8 mouse cellular contexts compared by ENCODE assay signal in the genomic region with DNA sequence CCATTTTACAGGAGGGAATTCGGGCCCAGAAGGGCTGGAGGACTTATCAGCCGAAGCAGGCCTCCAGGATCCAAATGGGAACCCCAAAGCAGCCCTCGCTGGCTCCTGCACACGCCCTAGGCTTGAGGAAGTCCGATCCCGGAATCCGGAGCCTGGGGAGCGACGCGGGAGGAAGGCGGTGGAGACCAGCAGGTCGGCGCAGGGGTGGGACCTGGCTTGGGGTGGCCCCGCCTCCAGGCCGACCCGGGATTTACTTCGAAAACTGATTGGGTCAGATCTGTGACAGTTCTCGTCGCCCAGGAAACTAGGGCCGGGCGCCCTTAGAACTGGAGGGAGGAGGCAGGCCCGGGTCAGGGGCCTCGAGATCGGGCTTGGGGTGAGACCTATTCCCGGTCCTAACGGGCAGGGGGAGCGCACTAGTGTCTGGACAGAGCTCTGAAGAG. TPM values are rescaled to one million over a fixed set of nuclear protein-coding genes. Genes with fewer than 3 reads are reported as not detected.
A peak's percentile ranks its signal among the peaks of the same experiment; 100 is the strongest.
DNase-seq lines count a peak whose midpoint lies in the region; ATAC-seq and TF ChIP-seq lines count a peak whose summit lies in the region.

A gene (minus strand): TSS at position 232 of the 443 bp plus-strand sequence.

- peaks cover 16% of the 10 kb centered on the region for H3K36me3 ChIP-seq in heart, embryonic 10.5 days
- no peaks in the 10 kb centered on the region for H3K36me3 ChIP-seq in kidney, embryonic 16.5 days (ENCODE audit: insufficient read depth, low read length)
- no peaks in the 10 kb centered on the region for H3K36me3 ChIP-seq in liver, adult 2 months (ENCODE audit: control insufficient read depth, insufficient read depth, low read length)
- H3K36me3 ChIP-seq in myocyte (ENCODE audit: control insufficient read depth, insufficient read depth) = no peaks in the 10 kb centered on the region
- no peaks in the 10 kb centered on the region for H3K36me3 ChIP-seq in splenic B cell, adult 2 months (ENCODE audit: control insufficient read depth, insufficient read depth, low read length, poor library complexity, severe bottlenecking)

- H3K4me1 ChIP-seq in bone marrow macrophage, adult 2 months (ENCODE audit: control insufficient read depth, insufficient read depth, low read length) = peaks cover 15% of the 10 kb centered on the region
- peaks cover 5% of the 10 kb centered on the region; the same call in 1 of the 2 replicates for H3K4me1 ChIP-seq in embryonic fibroblast, embryonic 13.5 days (ENCODE audit: control insufficient read depth, insufficient read depth, low read length)
- H3K4me1 ChIP-seq in heart, embryonic 10.5 days = peaks cover 39% of the 10 kb centered on the region
- H3K4me1 ChIP-seq in kidney, embryonic 16.5 days (ENCODE audit: insufficient read depth, low read length) = peaks cover 28% of the 10 kb centered on the region
- peaks cover 23% of the 10 kb centered on the region for H3K4me1 ChIP-seq in liver, adult 2 months (ENCODE audit: control insufficient read depth, insufficient read depth, low read length)

- H3K27ac ChIP-seq in bone marrow macrophage, adult 2 months (ENCODE audit: insufficient read depth, low read depth, low read length) = peak within 1 kb of the TSS; percentile 97
- H3K27ac ChIP-seq in embryonic fibroblast, embryonic 13.5 days (ENCODE audit: insufficient read depth, low read length) = peak within 1 kb of the TSS; percentile 83
- H3K27ac ChIP-seq in heart, embryonic 10.5 days = peak within 1 kb of the TSS; percentile 96
- H3K27ac ChIP-seq in kidney, embryonic 16.5 days (ENCODE audit: low read length) = peak within 1 kb of the TSS; percentile 97
- peak within 1 kb of the TSS; percentile 88 for H3K27ac ChIP-seq in liver, adult 2 months (replicated peaks; ENCODE audit: insufficient read depth, low read depth, low read length)

- H3K9ac ChIP-seq in kidney, embryonic 16.5 days (replicated peaks; ENCODE audit: low read length) = peak within 1 kb of the TSS; percentile 96
- H3K9ac ChIP-seq in liver, adult 2 months (ENCODE audit: low read depth, low read length) = peak within 1 kb of the TSS; percentile 91

- H3K4me3 ChIP-seq in bone marrow macrophage, adult 2 months (ENCODE audit: insufficient read depth, low read length) = peak within 1 kb of the TSS; percentile 92
- peak within 1 kb of the TSS; percentile 70 for H3K4me3 ChIP-seq in embryonic fibroblast, embryonic 13.5 days (ENCODE audit: insufficient read depth, low read length)
- peak within 1 kb of the TSS; percentile 88 for H3K4me3 ChIP-seq in heart, embryonic 10.5 days
- H3K4me3 ChIP-seq in kidney, embryonic 16.5 days (ENCODE audit: low read length) = peak within 1 kb of the TSS; percentile 87
- H3K4me3 ChIP-seq in liver, adult 2 months (ENCODE audit: insufficient read depth, low read depth, low read length) = peak within 1 kb of the TSS; percentile 85
- H3K4me3 ChIP-seq in myocyte = peak within 1 kb of the TSS; percentile 98

- ATAC-seq in kidney, embryonic 16.5 days (ENCODE audit: low FRiP score, low TSS enrichment) = peak; percentile 92

- TF ChIP-seq POLR2A in bone marrow macrophage, adult 2 months (IDR thresholded peaks at IDR 0.05; ENCODE audit: borderline replicate concordance, low read depth, low read length) = 0 out of 2 replicates have a peak, but pooled peaks have one; percentile 25
- peak; percentile 80 for TF ChIP-seq POLR2A in embryonic fibroblast, embryonic 13.5 days (IDR thresholded peaks at IDR 0.05; ENCODE audit: low read depth, low read length)
- peak; percentile 80; the same call in 1 of the 2 replicates for TF ChIP-seq POLR2A in liver, adult 2 months (IDR thresholded peaks at IDR 0.05; ENCODE audit: extremely low read depth, insufficient read depth, low read length)
- TF ChIP-seq POLR2A in myocyte (IDR thresholded peaks at IDR 0.05; ENCODE audit: insufficient read length, low read depth) = peak; percentile 63

- DNase-seq in A20 (ENCODE audit: low read depth, low spot score) = peak; percentile 95
- peak; percentile 98 for DNase-seq in heart, embryonic 10.5 days (ENCODE audit: low spot score)
- peak; percentile 87 for DNase-seq in liver, adult 2 months (ENCODE audit: extremely low read depth, low read depth, low spot score)
- DNase-seq in splenic B cell, adult 2 months (ENCODE audit: low read depth, low spot score) = peak; percentile 89

- H3K27me3 ChIP-seq in heart, embryonic 10.5 days (ENCODE audit: insufficient read depth, poor library complexity, severe bottlenecking) = peaks cover 28% of the 10 kb centered on the region
- no peaks in the 10 kb centered on the region for H3K27me3 ChIP-seq in kidney, embryonic 16.5 days (ENCODE audit: insufficient read depth, low read length)
- no peaks in the 10 kb centered on the region for H3K27me3 ChIP-seq in liver, adult 2 months (ENCODE audit: control insufficient read depth, insufficient read depth, low read length)
- no peaks in the 10 kb centered on the region for H3K27me3 ChIP-seq in myocyte (ENCODE audit: control insufficient read depth, insufficient read depth, insufficient read length)
- no peaks in the 10 kb centered on the region for H3K27me3 ChIP-seq in splenic B cell, adult 2 months (ENCODE audit: control insufficient read depth, insufficient read depth, low read length, poor library complexity, severe bottlenecking)

- peak within 1 kb of the TSS; percentile 98 for H3K4me2 ChIP-seq in kidney, embryonic 16.5 days (replicated peaks; ENCODE audit: low read depth, low read length)
- H3K4me2 ChIP-seq in myocyte (ENCODE audit: low read depth) = peak within 1 kb of the TSS; percentile 87

- H3ac ChIP-seq in myocyte (ENCODE audit: control insufficient read depth, insufficient read length) = peak within 1 kb of the TSS; percentile 13

- peaks cover 8% of the 10 kb centered on the region for H3K79me2 ChIP-seq in liver, adult 2 months (ENCODE audit: control insufficient read depth, insufficient read depth, low read length)
- H3K79me2 ChIP-seq in myocyte (ENCODE audit: control insufficient read depth, insufficient read depth) = peaks cover 14% of the 10 kb centered on the region

- WGBS in heart, embryonic 10.5 days = 0% methylated on average over 27 of the region's 27 CpGs
- WGBS in kidney, embryonic 16.5 days = under 1% methylated on average over 27 of the region's 27 CpGs
- under 1% methylated on average over 27 of the region's 27 CpGs for WGBS in liver, adult 2 months

- no peaks in the 10 kb centered on the region for H3K9me3 ChIP-seq in heart, embryonic 10.5 days
- no peaks in the 10 kb centered on the region for H3K9me3 ChIP-seq in kidney, embryonic 16.5 days (ENCODE audit: low read length)

- TF ChIP-seq CTCF in bone marrow macrophage, adult 2 months (IDR thresholded peaks at IDR 0.05; ENCODE audit: low read depth, low read length) = no peak
- no peak for TF ChIP-seq CTCF in embryonic fibroblast, embryonic 13.5 days (IDR thresholded peaks at IDR 0.05; ENCODE audit: borderline replicate concordance, insufficient read depth, low read length)
- TF ChIP-seq CTCF in liver, adult 2 months (IDR thresholded peaks at IDR 0.05; ENCODE audit: low read depth, low read length) = no peak

TF ChIP-seq in myocyte, 11 proteins besides CTCF, POLR2A, EP300 and RAD21:
- peak; percentile 84 for TF ChIP-seq POLR2AphosphoS2 (IDR thresholded peaks at IDR 0.05; ENCODE audit: insufficient read length, low read depth)
- no peak for TF ChIP-seq E2F4 (IDR thresholded peaks at IDR 0.05; ENCODE audit: insufficient read depth)
- no peak for TF ChIP-seq REST (IDR thresholded peaks at IDR 0.05; ENCODE audit: insufficient read depth, insufficient read length)
- TF ChIP-seq MYOD1 (IDR thresholded peaks at IDR 0.05; ENCODE audit: control insufficient read depth in 1 of 3, insufficient read length in 2 of 3, low read depth in 2 of 3) = no peak
TF ChIP-seq in myocyte: peak in this region for 1.

RNA-seq across cellular contexts. Expression of the gene that starts here (rescaled TPM):
- 31.6 and 36.4 TPM in 2 replicates for polyA plus RNA-seq in bone marrow macrophage, adult 2 months (2012; ENCODE audit: insufficient read depth, insufficient read length, missing spikeins)
- 26.5 and 26.7 TPM in 2 replicates for polyA plus RNA-seq in embryonic fibroblast, embryonic 13.5 days (2011; ENCODE audit: insufficient read length, low read depth, missing spikeins)
- polyA plus RNA-seq in heart, embryonic 10.5 days (2016; fragmentation: Nextera tagmentation; extraction: Ambion mirVana) = 20.3 and 23.3 TPM in 2 replicates
- 29.5 and 30.4 TPM in 2 replicates for polyA plus RNA-seq in kidney, embryonic 16.5 days (2015; fragmentation: Nextera tagmentation; extraction: Ambion mirVana)
- 12.3 and 14.0 TPM in 2 replicates for total RNA-seq in liver, adult 2 months (2014; rRNA removed)
- polyA plus RNA-seq in liver, adult 2 months (2012; rRNA removed) = 52.6 and 61.1 TPM in 2 replicates
- polyA plus RNA-seq in myocyte (2012; fragmentation: generic; extraction: Trizol) = 39.9 TPM

Comparison
In these comparisons a context has a peak if more than half of its experiments do, and no peak if none do; other contexts are left out.
1. Peak in every context shown above with its lines: DNase-seq, ATAC-seq, H3K4me3 ChIP-seq and H3K27ac ChIP-seq.
2. POLR2A ChIP-seq: peak in every context shown above with its lines; median percentile 80 in embryonic fibroblast, embryonic 13.5 days; 80 in liver, adult 2 months; 63 in myocyte; 25 in bone marrow macrophage, adult 2 months.